Mouse (Mus musculus) olfactory bulb, adult 2 months (tissue): ENCODE results near the gene Cep170b.

Experiments
- CTCF ChIP-seq: fragments of 200-500 bp; IDR thresholded peaks from 2 replicates; pipeline ENCODE4 v1.5.1; 2012; ENCODE audit warnings: low read depth, mild to moderate bottlenecking, low read length, moderate library complexity; ENCODE audit not compliant: insufficient read depth
- POLR2A ChIP-seq: fragments of 200-500 bp; IDR thresholded peaks from 2 replicates; pipeline ENCODE4 v1.6.1; 2012; ENCODE audit warnings: mild to moderate bottlenecking, low read depth, low read length, moderate library complexity; ENCODE audit not compliant: insufficient read depth

GRCm38 (mm10) chr12:112761411-112761810 is 41.2 kb downstream of the Cep170b start:
- no peak for TF ChIP-seq POLR2A
- no peak for TF ChIP-seq CTCF
